Mouse (Mus musculus): ENCODE measurements around the gene Jsrp1. TPM values are rescaled to one million over a fixed set of nuclear protein-coding genes. Genes with fewer than 3 reads are reported as not detected.
A peak's percentile ranks its signal among the peaks of the same experiment; 100 is the strongest.
"Not testable (repeated sequence)": the region's sequence is repeated elsewhere in the genome, so short reads cannot be mapped to it uniquely, and the experiment has no call there.

The Jsrp1 gene
- polyA plus RNA-seq, 1 experiment from 2014 or later: 0.38 TPM

DNA sequence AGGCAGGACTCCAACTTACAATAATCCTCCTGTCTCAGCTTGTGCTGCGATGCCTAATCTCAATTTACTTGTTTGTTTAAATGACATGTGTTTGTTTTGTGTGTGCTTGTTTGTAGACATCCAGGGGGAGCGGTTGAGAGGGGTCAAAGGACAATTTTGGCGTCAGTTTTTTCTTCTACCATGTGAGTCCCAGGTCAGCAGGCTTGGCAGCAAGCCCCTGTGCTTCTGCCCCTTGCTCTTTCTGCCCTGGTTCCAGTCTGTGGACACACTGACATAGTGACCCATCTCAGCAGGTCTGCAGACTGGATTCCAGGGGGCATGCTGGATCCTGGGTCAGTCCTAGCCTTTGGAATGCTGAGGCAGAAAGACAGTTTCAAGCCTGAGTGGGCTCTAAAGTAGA is 6.1 kb upstream of the Jsrp1 start:
- no peaks in the 10 kb centered on the region for H3K36me3 ChIP-seq (ENCODE audit: control insufficient read depth, insufficient read depth, low read length)
- H3K27me3 ChIP-seq (ENCODE audit: control insufficient read depth, insufficient read depth, low read length): no peaks in the 10 kb centered on the region
- DNase-seq (ENCODE audit: low spot score, missing footprints): no peak
- ATAC-seq (ENCODE audit: low FRiP score): no peak
- no peaks in the 10 kb centered on the region for H3K4me1 ChIP-seq (ENCODE audit: control insufficient read depth, insufficient read depth, low read length)
- no peak overlapping the region for H3K4me2 ChIP-seq
- WGBS: 55% methylated on average over 3 of the region's 3 CpGs
- H3K9ac ChIP-seq (ENCODE audit: low read length): no peak overlapping the region
- no peak overlapping the region for H3K4me3 ChIP-seq (ENCODE audit: low read depth, low read length)
- H3K9me3 ChIP-seq (ENCODE audit: control insufficient read depth, low read length): no peaks in the 10 kb centered on the region
- H3K27ac ChIP-seq (ENCODE audit: low read depth, low read length): no peak overlapping the region

DNA sequence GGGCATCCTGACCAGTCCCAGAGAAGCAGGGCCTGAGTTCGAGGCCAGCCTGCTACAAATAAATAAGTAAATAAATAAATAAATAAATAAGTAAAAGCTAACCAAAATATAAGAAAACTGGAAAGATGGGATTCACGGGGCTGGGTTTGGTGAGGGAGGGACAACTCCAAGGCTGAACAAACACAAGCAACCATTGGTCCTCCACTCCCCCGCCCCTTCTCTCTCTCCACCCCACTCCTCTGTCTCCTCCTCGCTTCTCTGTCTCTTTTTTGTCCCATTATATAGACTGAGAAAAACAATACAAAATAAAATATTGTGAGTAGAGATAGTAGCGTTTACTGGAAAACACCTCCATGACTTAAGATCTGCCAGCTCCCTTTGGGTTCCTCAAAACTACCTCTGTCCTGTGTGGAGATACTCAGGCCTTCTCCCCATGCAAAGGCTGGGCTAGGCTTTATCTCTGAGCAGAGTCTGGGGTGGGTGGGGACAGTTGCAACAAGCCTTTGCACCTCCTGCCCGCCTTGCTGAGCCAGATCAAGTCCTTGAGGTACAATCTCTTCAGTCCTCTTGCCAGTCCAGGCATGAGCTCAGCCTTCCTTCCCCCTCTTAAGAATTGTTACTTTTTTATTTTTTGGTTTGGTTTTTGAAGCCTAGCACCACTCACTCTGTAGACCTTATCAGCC is 5.4 kb upstream of the Jsrp1 start:
- H3K9me3 ChIP-seq (ENCODE audit: control insufficient read depth, low read length): no peaks in the 10 kb centered on the region
- no peak overlapping the region for H3K4me3 ChIP-seq (ENCODE audit: low read depth, low read length)
- H3K36me3 ChIP-seq (ENCODE audit: control insufficient read depth, insufficient read depth, low read length): no peaks in the 10 kb centered on the region
- no peak overlapping the region for H3K9ac ChIP-seq (ENCODE audit: low read length)
- no peak overlapping the region for H3K27ac ChIP-seq (ENCODE audit: low read depth, low read length)
- no peaks in the 10 kb centered on the region for H3K27me3 ChIP-seq (ENCODE audit: control insufficient read depth, insufficient read depth, low read length)
- H3K4me1 ChIP-seq (ENCODE audit: control insufficient read depth, insufficient read depth, low read length): no peaks in the 10 kb centered on the region
- H3K4me2 ChIP-seq: no peak overlapping the region
- ATAC-seq (ENCODE audit: low FRiP score) (no peak), DNase-seq (ENCODE audit: low spot score, missing footprints) (no peak)
- WGBS: 60% methylated on average over 6 of the region's 6 CpGs

DNA sequence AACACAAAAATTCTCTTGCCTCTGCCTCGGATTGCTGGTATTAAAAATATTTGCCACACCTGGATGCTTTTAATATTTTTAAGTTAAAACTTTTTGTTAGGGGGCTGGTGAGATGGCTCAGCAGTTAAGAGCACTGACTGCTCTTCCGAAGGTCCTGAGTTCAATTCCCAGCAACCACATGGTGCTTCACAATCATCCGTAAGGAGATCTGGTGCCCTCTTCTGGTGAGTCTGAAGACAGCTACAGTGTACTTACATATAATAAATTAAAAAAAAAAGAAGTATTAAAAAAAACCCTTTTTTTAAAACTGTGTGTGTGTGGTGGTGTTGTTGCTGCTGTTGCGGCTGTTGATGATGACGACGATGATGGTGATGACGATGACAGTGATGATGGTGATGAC is 4.7 kb upstream of the Jsrp1 start:
- WGBS: 83% methylated on average over 7 of the region's 7 CpGs
- not testable (repeated sequence) for H3K27ac ChIP-seq (ENCODE audit: low read depth, low read length); H3K4me1 ChIP-seq (ENCODE audit: control insufficient read depth, insufficient read depth, low read length); H3K4me2 ChIP-seq; ATAC-seq (ENCODE audit: low FRiP score); H3K9ac ChIP-seq (ENCODE audit: low read length); H3K36me3 ChIP-seq (ENCODE audit: control insufficient read depth, insufficient read depth, low read length); H3K4me3 ChIP-seq (ENCODE audit: low read depth, low read length); DNase-seq (ENCODE audit: low spot score, missing footprints); H3K9me3 ChIP-seq (ENCODE audit: control insufficient read depth, low read length); H3K27me3 ChIP-seq (ENCODE audit: control insufficient read depth, insufficient read depth, low read length)

DNA sequence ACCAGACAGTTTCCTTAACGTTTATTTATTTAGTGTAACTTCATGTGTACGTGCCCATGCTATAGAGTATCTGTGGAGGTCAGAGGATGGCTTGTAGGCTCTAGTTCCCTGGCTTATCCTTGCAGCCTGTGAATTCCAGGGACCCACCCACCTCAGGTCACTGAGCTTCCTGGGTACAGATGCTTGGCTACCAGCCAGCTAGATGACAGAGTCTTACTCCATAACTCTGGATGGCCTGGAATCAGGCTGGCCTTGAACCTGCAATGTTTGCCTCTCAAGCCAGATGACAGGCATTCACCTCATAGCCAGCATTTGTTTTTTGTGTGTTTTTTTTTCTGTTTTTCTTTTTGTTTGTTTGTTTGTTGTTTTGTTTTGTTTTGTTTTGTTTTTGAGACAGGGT is 3.9 kb upstream of the Jsrp1 start:
- no peak overlapping the region for H3K27ac ChIP-seq (ENCODE audit: low read depth, low read length)
- WGBS: 70% methylated on average over 2 of the region's 2 CpGs
- no peak overlapping the region for H3K4me3 ChIP-seq (ENCODE audit: low read depth, low read length)
- ATAC-seq (ENCODE audit: low FRiP score): no peak
- H3K4me1 ChIP-seq (ENCODE audit: control insufficient read depth, insufficient read depth, low read length): no peaks in the 10 kb centered on the region
- no peak overlapping the region for H3K4me2 ChIP-seq
- no peaks in the 10 kb centered on the region for H3K36me3 ChIP-seq (ENCODE audit: control insufficient read depth, insufficient read depth, low read length)
- no peaks in the 10 kb centered on the region for H3K9me3 ChIP-seq (ENCODE audit: control insufficient read depth, low read length)
- H3K27me3 ChIP-seq (ENCODE audit: control insufficient read depth, insufficient read depth, low read length): no peaks in the 10 kb centered on the region
- no peak overlapping the region for H3K9ac ChIP-seq (ENCODE audit: low read length)
- no peak for DNase-seq (ENCODE audit: low spot score, missing footprints)

DNA sequence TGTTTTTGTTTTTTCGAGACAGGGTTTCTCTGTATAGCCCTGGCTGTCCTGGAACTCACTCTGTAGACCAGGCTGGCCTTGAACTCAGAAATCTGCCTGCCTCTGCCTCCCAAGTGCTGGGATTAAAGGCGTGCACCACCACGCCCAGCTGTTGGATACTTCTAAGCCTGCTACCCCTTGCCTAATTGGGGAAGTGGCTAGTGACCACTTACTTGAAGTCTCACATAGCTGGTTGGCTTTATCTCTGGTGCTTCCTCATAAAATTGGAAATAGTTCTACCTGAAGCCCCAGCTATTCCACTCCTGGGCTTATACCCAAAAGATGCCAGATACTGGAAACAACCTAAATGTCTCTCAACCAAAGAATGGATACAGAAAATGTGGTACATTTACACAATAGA is 3.0 kb upstream of the Jsrp1 start:
- not testable (repeated sequence) for H3K9ac ChIP-seq (ENCODE audit: low read length); H3K4me3 ChIP-seq (ENCODE audit: low read depth, low read length); H3K4me2 ChIP-seq; H3K27me3 ChIP-seq (ENCODE audit: control insufficient read depth, insufficient read depth, low read length); H3K36me3 ChIP-seq (ENCODE audit: control insufficient read depth, insufficient read depth, low read length); DNase-seq (ENCODE audit: low spot score, missing footprints); H3K9me3 ChIP-seq (ENCODE audit: control insufficient read depth, low read length); H3K4me1 ChIP-seq (ENCODE audit: control insufficient read depth, insufficient read depth, low read length); H3K27ac ChIP-seq (ENCODE audit: low read depth, low read length); ATAC-seq (ENCODE audit: low FRiP score)
- 78% methylated on average over 3 of the region's 3 CpGs for WGBS

DNA sequence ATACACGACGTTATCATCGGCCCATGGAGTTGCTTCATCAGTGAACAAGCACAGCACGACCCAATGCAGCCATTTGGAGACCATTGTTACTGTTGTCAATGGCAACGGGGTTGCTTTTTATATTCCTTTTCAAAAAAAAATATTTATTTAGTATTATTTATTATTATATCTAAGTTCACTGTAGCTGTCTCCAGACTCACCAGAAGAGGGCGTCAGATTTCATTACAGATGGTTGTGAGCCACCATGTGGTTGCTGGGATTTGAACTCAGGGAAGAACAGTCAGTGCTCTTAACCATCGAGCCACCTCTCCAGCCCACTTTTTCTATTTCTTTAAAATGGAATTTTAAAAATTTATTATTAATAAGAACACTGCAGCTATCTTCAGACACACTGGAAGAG is 1.5 kb upstream of the Jsrp1 start:
- Histone ChIP-seq H3K4me3 (ENCODE audit: low read depth, low read length) (no peak overlapping the region), H3K4me1 (ENCODE audit: control insufficient read depth, insufficient read depth, low read length) (no peaks in the 10 kb centered on the region), H3K4me2 (no peak overlapping the region), H3K36me3 (ENCODE audit: control insufficient read depth, insufficient read depth, low read length) (no peaks in the 10 kb centered on the region), H3K27me3 (ENCODE audit: control insufficient read depth, insufficient read depth, low read length) (peaks cover 5% of the 10 kb centered on the region; the same call in 1 of the 2 replicates), H3K27ac (ENCODE audit: low read depth, low read length) (no peak overlapping the region), H3K9me3 (ENCODE audit: control insufficient read depth, low read length) (no peaks in the 10 kb centered on the region), H3K9ac (ENCODE audit: low read length) (no peak overlapping the region)
- ATAC-seq (ENCODE audit: low FRiP score) (no peak), DNase-seq (ENCODE audit: low spot score, missing footprints) (no peak)
- 73% methylated on average over 7 of the region's 7 CpGs for WGBS

DNA sequence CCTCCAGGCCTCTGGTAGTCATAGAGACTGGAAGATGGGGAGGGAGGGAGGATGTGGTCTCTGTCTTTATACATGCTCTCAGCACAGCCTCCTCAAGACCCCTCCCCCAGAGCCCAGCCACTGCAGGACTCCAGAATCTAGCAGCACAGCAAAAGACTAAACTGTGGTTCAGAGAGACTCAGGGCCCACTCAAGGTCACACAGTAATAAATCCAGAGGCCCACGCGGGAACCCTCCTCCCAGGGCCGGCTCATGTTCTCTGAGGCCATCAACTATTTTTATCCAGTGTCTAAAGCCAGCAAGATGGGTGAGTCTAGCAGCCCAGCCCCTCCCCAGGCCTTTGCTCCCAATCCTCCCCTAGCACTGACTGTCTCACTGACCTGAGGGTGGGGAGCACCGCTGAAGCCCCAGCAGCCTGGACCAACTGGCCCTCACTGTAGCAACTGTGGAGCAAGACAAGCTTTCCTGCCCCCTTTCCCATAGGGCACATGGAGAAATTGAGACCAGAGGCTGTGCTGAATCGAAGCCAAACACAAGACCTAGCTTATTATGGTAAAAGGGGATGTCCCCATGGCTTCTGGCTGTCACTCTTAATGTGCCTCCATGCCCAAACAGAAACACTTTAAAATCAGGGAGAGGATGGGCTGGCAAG is 782 bp downstream of the Jsrp1 start:
- Histone ChIP-seq H3K4me1 (ENCODE audit: control insufficient read depth, insufficient read depth, low read length) (peaks cover 15% of the 10 kb centered on the region), H3K27ac (ENCODE audit: low read depth, low read length) (no peak overlapping the region), H3K4me3 (ENCODE audit: low read depth, low read length) (no peak overlapping the region), H3K27me3 (ENCODE audit: control insufficient read depth, insufficient read depth, low read length) (peaks cover 23% of the 10 kb centered on the region), H3K9me3 (ENCODE audit: control insufficient read depth, low read length) (no peaks in the 10 kb centered on the region), H3K9ac (ENCODE audit: low read length) (no peak overlapping the region), H3K36me3 (ENCODE audit: control insufficient read depth, insufficient read depth, low read length) (no peaks in the 10 kb centered on the region), H3K4me2 (no peak overlapping the region)
- WGBS: 69% methylated on average over 5 of the region's 5 CpGs
- ATAC-seq (ENCODE audit: low FRiP score) (no peak), DNase-seq (ENCODE audit: low spot score, missing footprints) (no peak)

DNA sequence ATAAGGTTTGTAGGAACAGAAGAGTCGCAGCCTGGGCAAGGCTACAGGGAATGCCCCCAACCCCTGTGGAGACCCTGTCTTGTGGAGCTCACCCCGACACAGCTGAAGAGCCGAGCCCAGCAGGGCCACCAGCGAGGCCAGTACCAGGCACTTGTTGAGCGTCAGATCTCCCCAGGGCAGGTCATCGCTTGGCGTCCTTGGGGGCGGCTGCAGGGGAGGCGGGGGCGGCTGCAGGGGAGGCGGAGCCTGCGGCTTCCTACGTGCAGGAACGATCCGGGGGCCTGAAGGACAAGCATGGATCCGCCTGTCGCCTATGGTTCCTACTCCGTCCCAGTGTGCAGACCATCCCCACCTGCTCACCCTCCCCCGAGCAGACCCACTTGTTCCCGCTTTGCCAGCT is 3.2 kb downstream of the Jsrp1 start:
- no peak overlapping the region for H3K9ac ChIP-seq (ENCODE audit: low read length)
- H3K27me3 ChIP-seq (ENCODE audit: control insufficient read depth, insufficient read depth, low read length): peaks cover 30% of the 10 kb centered on the region
- H3K4me1 ChIP-seq (ENCODE audit: control insufficient read depth, insufficient read depth, low read length): peaks cover 25% of the 10 kb centered on the region
- H3K27ac ChIP-seq (ENCODE audit: low read depth, low read length): no peak overlapping the region
- no peaks in the 10 kb centered on the region for H3K9me3 ChIP-seq (ENCODE audit: control insufficient read depth, low read length)
- ATAC-seq (ENCODE audit: low FRiP score): no peak
- 8% methylated on average over 20 of the region's 20 CpGs for WGBS
- H3K4me3 ChIP-seq (ENCODE audit: low read depth, low read length): no peak overlapping the region
- H3K4me2 ChIP-seq: no peak overlapping the region
- no peaks in the 10 kb centered on the region for H3K36me3 ChIP-seq (ENCODE audit: control insufficient read depth, insufficient read depth, low read length)
- no peak for DNase-seq (ENCODE audit: low spot score, missing footprints)

DNA sequence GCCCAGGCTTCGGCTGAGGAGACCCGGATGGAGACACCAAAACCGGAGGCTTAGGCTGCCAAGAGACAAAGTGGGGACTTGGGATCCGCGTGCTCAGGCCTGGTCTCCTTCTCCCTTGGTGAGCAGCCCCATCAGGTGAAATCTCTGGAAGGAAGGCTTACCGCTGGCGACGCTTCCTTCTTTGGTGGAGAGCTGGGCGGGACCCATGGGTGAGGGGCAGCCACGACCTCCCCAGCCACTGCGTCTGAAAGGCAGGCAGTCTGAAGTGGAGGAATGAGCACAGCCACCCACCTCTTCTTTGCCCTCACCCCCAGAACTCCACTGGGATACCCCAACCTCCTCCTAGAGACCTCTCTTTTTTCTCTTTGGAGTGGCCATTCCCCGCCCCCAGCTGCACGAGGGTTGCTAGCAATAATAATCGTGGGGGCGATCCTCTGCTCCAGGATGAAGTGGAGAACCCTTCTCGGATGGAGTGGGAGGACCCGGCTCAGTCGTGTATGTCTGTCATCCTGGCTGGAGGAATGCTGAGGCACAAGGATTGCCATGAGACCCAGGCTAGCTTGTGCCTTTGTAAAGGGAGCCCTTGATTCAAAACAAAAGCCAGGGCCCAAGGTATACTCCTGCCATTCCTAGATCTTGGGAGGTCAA is 4.2 kb downstream of the Jsrp1 start:
- H3K9ac ChIP-seq (ENCODE audit: low read length): peak overlapping the region; percentile 24; the same call in 1 of the 2 replicates
- H3K4me3 ChIP-seq (ENCODE audit: low read depth, low read length): peak overlapping the region; percentile 6; the same call in 1 of the 2 replicates
- H3K36me3 ChIP-seq (ENCODE audit: control insufficient read depth, insufficient read depth, low read length): peaks cover 6% of the 10 kb centered on the region
- peak overlapping the region; percentile 29; the same call in 1 of the 2 replicates for H3K4me2 ChIP-seq
- peak; percentile 90 for DNase-seq (ENCODE audit: low spot score, missing footprints)
- H3K9me3 ChIP-seq (ENCODE audit: control insufficient read depth, low read length): no peaks in the 10 kb centered on the region
- peaks cover 30% of the 10 kb centered on the region for H3K27me3 ChIP-seq (ENCODE audit: control insufficient read depth, insufficient read depth, low read length)
- no peak for ATAC-seq (ENCODE audit: low FRiP score)
- 9% methylated on average over 18 of the region's 18 CpGs for WGBS
- H3K4me1 ChIP-seq (ENCODE audit: control insufficient read depth, insufficient read depth, low read length): peaks cover 25% of the 10 kb centered on the region
- H3K27ac ChIP-seq (ENCODE audit: low read depth, low read length): no peak overlapping the region
